Mouse (Mus musculus) embryonic fibroblast, embryonic 13.5 days (primary cell): ENCODE measurements at regions not wholly inside any gene's neighbourhood (a gene's known extent, or its start where the extent isn't known, plus 50 kb on each side); places are given as distances from the start of the nearest gene placed in this dataset.

ENCODE experiments used
- CTCF ChIP-seq: IDR thresholded peaks from 2 replicates; pipeline ENCODE4 v1.5.1; 2011; ENCODE audit warnings: mild to moderate bottlenecking, control low read depth, low read length, moderate library complexity, borderline replicate concordance; ENCODE audit not compliant: insufficient read depth
- POLR2A ChIP-seq: IDR thresholded peaks from 2 replicates; pipeline ENCODE4 v1.6.1; 2011; ENCODE audit warnings: low read depth, mild to moderate bottlenecking, control low read depth, low read length, moderate library complexity

GRCm38 (mm10) chr9:112831102-112831501 is 595.4 kb upstream of the Arpp21 start:
- TF ChIP-seq POLR2A = no peak
- no peak for TF ChIP-seq CTCF
